Mouse (Mus musculus) CD4-positive, CD25-positive, alpha-beta regulatory T cell, adult 4 months (primary cell): ENCODE results near the gene Map6. TPM values are rescaled to one million over a fixed set of nuclear protein-coding genes. Genes with fewer than 3 reads are reported as not detected.
"Not testable (repeated sequence)": the region's sequence is repeated elsewhere in the genome, so short reads cannot be mapped to it uniquely, and the experiment has no call there.

Experiments
- ATAC-seq: one replicate; pipeline ENCODE4 v1.8.0; 2017
- polyA plus RNA-seq, 2 experiments: library from polyadenylated mRNA; unstranded; fragments of 100-300 nt; shearing (Covaris generic); gene quantifications; one replicate each; pipeline ENCODE4 v1.2.1; 2017

The Map6 gene
- polyA plus RNA-seq, 2 experiments from 2014 or later = 2.4 to 4.5 TPM

DNA sequence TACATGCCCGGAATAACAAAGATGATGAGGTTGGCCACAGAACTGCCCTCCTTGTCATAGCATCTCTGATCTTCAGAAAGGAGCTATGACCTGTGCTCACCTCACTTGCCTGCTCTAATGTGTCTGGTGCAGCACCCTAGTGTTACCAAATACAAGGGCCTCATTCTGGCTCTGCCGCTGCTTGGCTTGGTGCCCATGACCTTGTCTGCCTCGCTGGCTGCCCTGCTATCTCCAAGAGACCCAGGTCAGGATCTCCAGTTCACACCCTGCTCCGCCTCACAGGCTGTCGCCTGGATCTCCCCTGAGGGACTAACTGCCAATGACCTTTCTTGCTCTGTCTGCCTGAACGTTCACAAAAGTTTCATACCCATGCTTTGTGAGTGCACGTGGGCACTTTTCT, 90.0 kb downstream of the Map6 start:
- no peak for ATAC-seq

- no peak for ATAC-seq
These were observed 91.1 kb downstream of the Map6 start for GRCm38 (mm10) chr7:99358371-99358770.

GRCm38 (mm10) chr7:99360021-99360802, 93.0 kb downstream of the Map6 start:
- ATAC-seq = no peak

DNA sequence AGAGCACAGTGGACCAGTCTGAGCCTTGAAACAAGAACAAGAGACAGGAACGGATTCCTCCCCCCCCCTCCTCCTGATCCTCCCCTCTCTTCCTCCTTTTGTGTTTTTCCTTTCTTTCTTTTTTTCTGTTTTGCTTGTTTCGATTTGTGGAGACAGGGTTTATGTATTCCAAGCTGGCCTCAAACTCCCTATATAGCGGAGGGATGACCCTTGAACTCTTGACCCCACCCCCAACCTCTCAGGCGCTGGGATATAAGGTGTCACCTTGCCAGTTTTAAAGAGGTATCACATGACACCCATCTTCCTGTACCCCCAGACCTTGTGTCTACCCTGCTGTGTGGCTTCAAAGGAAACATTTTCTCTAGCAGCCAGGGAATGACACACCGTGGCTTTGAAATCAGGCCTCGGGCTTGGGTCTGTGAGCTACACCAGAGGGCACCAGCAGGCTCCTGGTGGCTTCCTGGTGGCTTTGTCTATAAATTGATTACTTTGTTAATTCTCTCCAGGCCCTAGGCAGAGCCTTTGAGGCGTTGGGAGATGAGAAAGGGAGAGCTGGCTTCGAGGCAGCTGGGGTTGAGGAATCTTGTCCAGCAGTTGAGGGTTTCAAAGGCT, 93.7 kb downstream of the Map6 start:
- no peak for ATAC-seq

- no peak for ATAC-seq
These were observed 94.9 kb downstream of the Map6 start for GRCm38 (mm10) chr7:99362137-99362536.

DNA sequence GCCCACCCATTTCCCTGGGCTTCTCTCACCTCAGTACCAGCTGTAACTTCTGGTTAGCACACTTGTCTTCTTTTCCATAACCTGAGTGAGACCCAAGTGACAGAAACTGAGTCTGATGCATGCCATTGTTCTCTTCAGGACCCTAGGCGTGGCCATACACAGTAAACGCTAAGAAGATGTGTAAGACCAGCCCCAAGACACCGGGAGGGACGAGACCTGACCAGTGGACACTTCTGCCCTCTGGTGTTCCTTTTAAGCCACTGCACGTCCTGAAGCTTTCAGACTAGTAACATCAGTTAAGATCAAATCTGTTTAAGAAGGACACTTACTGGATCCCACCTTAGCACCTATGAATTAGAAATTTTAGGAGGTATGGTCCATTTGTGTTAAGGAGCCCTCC, 97.8 kb downstream of the Map6 start:
- peak; percentile 41 for ATAC-seq

DNA sequence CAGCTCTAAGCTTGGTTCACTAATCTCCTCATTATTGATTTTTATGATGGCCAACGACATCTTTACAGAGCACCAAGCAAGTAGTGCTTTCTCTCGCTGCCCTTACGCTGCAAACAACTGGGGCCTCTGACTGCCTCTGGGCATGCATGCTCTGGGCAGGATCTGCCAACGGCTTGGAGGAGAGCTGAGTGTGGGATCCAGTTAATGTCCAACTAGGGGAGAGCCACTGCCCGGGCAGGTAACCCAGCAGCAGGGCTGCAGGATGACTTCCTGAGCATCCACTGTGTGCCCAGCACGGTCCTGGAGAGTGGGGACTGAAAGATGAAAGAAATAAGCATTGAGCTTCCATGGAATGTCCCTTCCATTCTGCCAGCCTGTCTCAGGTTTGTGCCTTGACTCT, 99.5 kb downstream of the Map6 start:
- ATAC-seq = no peak

- not testable (repeated sequence) for ATAC-seq
These were observed 107.1 kb downstream of the Map6 start for GRCm38 (mm10) chr7:99374325-99374724.

DNA sequence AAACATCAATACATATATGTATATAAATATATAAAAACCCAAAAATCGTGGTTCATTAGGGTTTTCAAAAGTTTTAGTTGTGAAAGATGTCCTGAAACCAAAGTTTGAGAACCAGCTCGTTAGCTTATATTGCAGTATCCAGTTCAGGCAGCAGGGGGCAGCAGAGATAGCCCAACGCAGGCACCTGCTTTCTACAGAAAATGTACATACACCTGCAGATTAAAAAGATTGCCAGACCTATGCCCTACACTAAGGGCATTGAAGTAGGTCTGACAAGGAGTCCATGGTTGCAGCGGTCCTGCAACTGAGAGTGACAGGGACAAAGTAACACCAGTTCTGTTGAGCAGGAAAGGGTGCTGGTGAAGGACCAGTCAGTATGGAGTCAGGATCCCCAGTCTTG, 108.2 kb downstream of the Map6 start:
- ATAC-seq = peak; percentile 60

GRCm38 (mm10) chr7:99378870-99379269, 111.6 kb downstream of the Map6 start:
- no peak for ATAC-seq

GRCm38 (mm10) chr7:99380491-99381213, 113.4 kb downstream of the Map6 start:
- ATAC-seq = peak; percentile 47

DNA sequence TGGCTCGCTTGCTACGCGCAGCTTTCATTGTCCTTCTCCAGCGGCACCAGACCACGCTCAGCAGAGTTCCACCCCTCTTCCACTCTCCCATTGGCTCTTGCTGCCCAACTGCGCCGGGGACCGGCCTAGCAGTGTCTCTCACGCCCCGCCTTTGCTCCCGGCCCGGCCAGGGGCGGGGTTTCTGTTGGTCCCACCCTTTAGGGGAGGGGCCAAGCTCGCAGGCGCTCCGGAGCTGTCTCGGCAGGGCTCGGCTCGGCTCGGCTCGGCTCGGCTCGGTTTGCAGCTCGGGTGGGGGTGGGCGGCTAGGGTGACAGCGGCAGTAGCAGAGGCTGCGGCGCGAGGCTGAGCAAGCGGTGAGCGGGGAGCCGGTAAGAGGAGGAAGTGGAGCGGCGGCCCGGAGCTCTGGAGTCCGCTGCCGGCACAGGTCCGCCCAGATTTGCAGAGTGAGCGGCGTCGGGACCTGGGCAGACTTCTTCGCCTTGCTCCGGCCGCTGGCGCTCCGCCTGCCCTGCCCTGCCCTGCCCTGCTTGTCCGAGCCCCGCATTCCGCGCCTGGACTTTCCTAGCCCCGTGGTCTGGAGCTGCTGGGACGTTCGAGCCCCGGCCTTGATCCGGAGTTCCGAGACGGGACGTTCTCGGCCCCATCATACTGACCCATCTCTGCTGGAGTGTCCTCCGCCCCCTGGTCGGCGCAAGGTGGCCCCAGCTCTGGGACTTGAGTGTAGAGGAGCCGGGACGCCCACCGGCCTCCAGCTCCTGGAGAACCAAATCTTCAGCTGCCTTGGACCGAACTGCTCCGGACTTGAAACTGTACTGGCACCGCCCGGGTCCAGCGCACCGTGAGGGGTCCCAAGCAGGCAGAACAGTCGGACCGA, 114.2 kb downstream of the Map6 start, which contains the start of gene Gdpd5:
TSS of gene Gdpd5 (plus strand) at position 201 of the 874 bp plus-strand sequence.
- ATAC-seq = peak; percentile 93

- no peak for ATAC-seq
These were observed 115.1 kb downstream of the Map6 start for GRCm38 (mm10) chr7:99382088-99383000.

GRCm38 (mm10) chr7:99383246-99383645, 116.0 kb downstream of the Map6 start:
- ATAC-seq = no peak

DNA sequence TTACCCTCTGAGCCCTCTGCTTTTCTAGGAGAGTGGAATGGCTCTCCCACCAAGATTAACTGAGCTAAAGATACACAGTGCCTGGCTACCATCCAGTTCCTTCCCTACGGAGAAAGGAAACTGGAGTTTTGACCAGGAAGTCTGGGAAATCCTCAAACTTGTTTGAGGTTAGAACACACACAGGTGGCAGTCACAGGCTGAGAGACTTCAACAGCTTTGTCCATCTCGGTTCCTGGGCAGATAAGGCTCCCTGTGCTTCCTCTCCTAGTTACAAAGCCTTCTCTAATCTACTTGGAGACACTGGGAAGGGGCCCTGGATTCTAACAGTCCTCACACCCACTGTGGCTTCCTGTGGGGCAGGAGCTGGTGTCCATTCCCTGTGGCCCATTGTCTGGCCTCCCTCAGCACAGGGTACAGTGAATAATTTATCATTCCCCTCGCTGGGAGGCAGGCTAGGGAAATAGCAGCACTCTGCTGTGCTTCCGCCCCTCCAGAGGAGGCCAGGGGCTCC, 116.9 kb downstream of the Map6 start:
- ATAC-seq = no peak

- ATAC-seq = no peak
These were observed 118.8 kb downstream of the Map6 start for GRCm38 (mm10) chr7:99386030-99386429.

Other genes with a start within 250 kb of the Map6 start
- 1 to 10 TPM; 5.7 to 9.5 TPM for gene Uvrag, start 126.3 kb upstream of the Map6 start, polyA plus RNA-seq
- 1 to 10 TPM; 3.1 to 4.4 TPM for gene Dgat2, start 84.7 kb upstream of the Map6 start, polyA plus RNA-seq
- not detected for gene Mogat2, start 28.8 kb upstream of the Map6 start, polyA plus RNA-seq
- gene Serpinh1, start 85.8 kb downstream of the Map6 start, polyA plus RNA-seq = under 1 TPM in 1 of 2 experiments, not detected in 1; 0.15 TPM
- 10 to 100 TPM; 13.6 to 21.0 TPM for gene Gdpd5, start 114.0 kb downstream of the Map6 start, polyA plus RNA-seq
- gene Klhl35, start 198.6 kb downstream of the Map6 start, polyA plus RNA-seq = not detected
- 1,000 to 10,000 TPM; 2,515 to 4,056 TPM for gene Rps3, start 216.3 kb downstream of the Map6 start, polyA plus RNA-seq